Mouse (Mus musculus) CD4-positive, CD25-positive, alpha-beta regulatory T cell, adult 4 months (primary cell): ENCODE measurements around the gene Vav3. TPM values are rescaled to one million over a fixed set of nuclear protein-coding genes. Genes with fewer than 3 reads are reported as not detected.

Experiments
- ATAC-seq: one replicate; pipeline ENCODE4 v1.8.0; 2017
- polyA plus RNA-seq, 2 experiments: library from polyadenylated mRNA; unstranded; fragments of 100-300 nt; shearing (Covaris generic); gene quantifications; one replicate each; pipeline ENCODE4 v1.2.1; 2017

Vav3 gene
- polyA plus RNA-seq, 2 experiments from 2014 or later: 10.1 to 13.1 TPM

- no peak for ATAC-seq
Observed at GRCm38 (mm10) chr3:109600699-109601451, 260.4 kb downstream of the Vav3 start.

- ATAC-seq: no peak
Observed at GRCm38 (mm10) chr3:109602753-109603152, 262.3 kb downstream of the Vav3 start.

GRCm38 (mm10) chr3:109606121-109606520 is 265.7 kb downstream of the Vav3 start:
- ATAC-seq: no peak

- no peak for ATAC-seq
Observed at GRCm38 (mm10) chr3:109621721-109622120, 281.3 kb downstream of the Vav3 start.

- no peak for ATAC-seq
Observed at GRCm38 (mm10) chr3:109622361-109622760, 281.9 kb downstream of the Vav3 start.

GRCm38 (mm10) chr3:109622816-109623215 is 282.4 kb downstream of the Vav3 start:
- no peak for ATAC-seq

GRCm38 (mm10) chr3:109623770-109624169 is 283.3 kb downstream of the Vav3 start:
- ATAC-seq: no peak

- ATAC-seq: no peak
Observed at GRCm38 (mm10) chr3:109636045-109636444, 295.6 kb downstream of the Vav3 start.

GRCm38 (mm10) chr3:109639386-109639785 is 298.9 kb downstream of the Vav3 start:
- ATAC-seq: no peak

- no peak for ATAC-seq
Observed at GRCm38 (mm10) chr3:109640796-109641195, 300.3 kb downstream of the Vav3 start.

GRCm38 (mm10) chr3:109648242-109648641 is 307.8 kb downstream of the Vav3 start:
- no peak for ATAC-seq

GRCm38 (mm10) chr3:109651479-109651878 is 311.0 kb downstream of the Vav3 start:
- no peak for ATAC-seq

GRCm38 (mm10) chr3:109652860-109653631 is 312.6 kb downstream of the Vav3 start:
- ATAC-seq: no peak

GRCm38 (mm10) chr3:109654386-109654785 is 313.9 kb downstream of the Vav3 start:
- no peak for ATAC-seq

GRCm38 (mm10) chr3:109671716-109672115 is 331.3 kb downstream of the Vav3 start:
- no peak for ATAC-seq

GRCm38 (mm10) chr3:109672925-109673324 is 332.5 kb downstream of the Vav3 start:
- no peak for ATAC-seq

GRCm38 (mm10) chr3:109680281-109680680 is 339.8 kb downstream of the Vav3 start:
- ATAC-seq: no peak

- ATAC-seq: no peak
Observed at GRCm38 (mm10) chr3:109681863-109682262, 341.4 kb downstream of the Vav3 start.

GRCm38 (mm10) chr3:109683608-109684295 is 343.3 kb downstream of the Vav3 start:
- ATAC-seq: no peak

- ATAC-seq: no peak
Observed at GRCm38 (mm10) chr3:109690566-109690965, 350.1 kb downstream of the Vav3 start.

- ATAC-seq: no peak
Observed at GRCm38 (mm10) chr3:109692613-109693012, 352.2 kb downstream of the Vav3 start.

- ATAC-seq: no peak
Observed at GRCm38 (mm10) chr3:109701301-109701700, 360.8 kb downstream of the Vav3 start.

GRCm38 (mm10) chr3:109707786-109708460 is 367.5 kb downstream of the Vav3 start:
- no peak for ATAC-seq
